Mouse (Mus musculus): ENCODE data around the gene Slc7a5. TPM values are rescaled to one million over a fixed set of nuclear protein-coding genes. Genes with fewer than 3 reads are reported as not detected.

Gene Slc7a5
- polyA plus RNA-seq, 1 experiment from 2014 or later = 18.7 TPM

GRCm38 (mm10) chr8:121850018-121850417 lies 57.5 kb downstream of the Slc7a5 start:
- Histone ChIP-seq H3K27ac (replicated peaks) (no peak overlapping the region), H3K9me3 (no peaks in the 10 kb centered on the region), H3K4me1 (peaks cover 19% of the 10 kb centered on the region), H3K36me3 (replicated peaks) (peaks cover 6% of the 10 kb centered on the region), H3K4me3 (no peak overlapping the region), H3K27me3 (replicated peaks; ENCODE audit: low read depth, poor library complexity, severe bottlenecking) (0 out of 2 replicates have a peak, but pooled peaks cover 12% of the 10 kb centered on the region)
- WGBS = 20% methylated on average over 6 of the region's 6 CpGs
- DNase-seq (ENCODE audit: low spot score) = peak; percentile 87

DNA sequence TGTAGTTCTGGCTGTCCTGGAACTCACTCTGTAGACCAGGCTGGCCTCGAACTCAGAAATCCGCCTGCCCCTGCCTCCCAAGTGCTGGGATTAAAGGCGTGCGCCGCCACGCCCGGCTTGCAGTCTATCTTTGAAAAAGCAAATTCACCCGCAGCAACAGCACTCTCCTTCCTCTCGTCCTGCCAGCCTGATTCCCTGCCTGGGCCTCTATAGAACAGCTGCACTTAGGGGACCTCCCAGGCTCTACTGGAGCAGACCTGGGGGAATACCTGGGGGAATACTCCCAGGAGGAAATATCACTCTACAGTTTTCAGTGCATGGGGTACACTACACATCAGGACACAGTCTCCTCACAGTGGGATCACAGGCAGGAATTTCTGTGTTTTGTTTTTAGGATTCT lies 58.2 kb downstream of the Slc7a5 start:
- H3K36me3 ChIP-seq (replicated peaks) = peaks cover 10% of the 10 kb centered on the region
- 75% methylated on average over 9 of the region's 9 CpGs for WGBS

GRCm38 (mm10) chr8:121848495-121848894 lies 59.0 kb downstream of the Slc7a5 start:
- no peak for DNase-seq (ENCODE audit: low spot score)
- WGBS = 66% methylated on average over 10 of the region's 10 CpGs

More for the DNA sequence above, 58.2 kb downstream of the Slc7a5 start:
- Histone ChIP-seq H3K27me3 (replicated peaks; ENCODE audit: low read depth, poor library complexity, severe bottlenecking) (0 out of 2 replicates have a peak, but pooled peaks cover 12% of the 10 kb centered on the region), H3K9me3 (no peaks in the 10 kb centered on the region), H3K27ac (replicated peaks) (no peak overlapping the region), H3K4me3 (no peak overlapping the region), H3K4me1 (peaks cover 19% of the 10 kb centered on the region)
- no peak for DNase-seq (ENCODE audit: low spot score)

GRCm38 (mm10) chr8:121847987-121848386 lies 59.5 kb downstream of the Slc7a5 start:
- H3K9me3 ChIP-seq = no peaks in the 10 kb centered on the region
- DNase-seq (ENCODE audit: low spot score) = no peak
- peaks cover 19% of the 10 kb centered on the region for H3K4me1 ChIP-seq
- peaks cover 18% of the 10 kb centered on the region for H3K36me3 ChIP-seq (replicated peaks)
- 74% methylated on average over 6 of the region's 6 CpGs for WGBS
- H3K27me3 ChIP-seq (replicated peaks; ENCODE audit: low read depth, poor library complexity, severe bottlenecking) = 0 out of 2 replicates have a peak, but pooled peaks cover 6% of the 10 kb centered on the region
- H3K4me3 ChIP-seq = no peak overlapping the region
- H3K27ac ChIP-seq (replicated peaks) = no peak overlapping the region

More at GRCm38 (mm10) chr8:121848495-121848894, 59.0 kb downstream of the Slc7a5 start:
- peaks cover 19% of the 10 kb centered on the region for H3K4me1 ChIP-seq
- H3K4me3 ChIP-seq = no peak overlapping the region
- peaks cover 14% of the 10 kb centered on the region for H3K36me3 ChIP-seq (replicated peaks)
- no peak overlapping the region for H3K27ac ChIP-seq (replicated peaks)
- H3K27me3 ChIP-seq (replicated peaks; ENCODE audit: low read depth, poor library complexity, severe bottlenecking) = 0 out of 2 replicates have a peak, but pooled peaks cover 11% of the 10 kb centered on the region
- H3K9me3 ChIP-seq = no peaks in the 10 kb centered on the region

DNA sequence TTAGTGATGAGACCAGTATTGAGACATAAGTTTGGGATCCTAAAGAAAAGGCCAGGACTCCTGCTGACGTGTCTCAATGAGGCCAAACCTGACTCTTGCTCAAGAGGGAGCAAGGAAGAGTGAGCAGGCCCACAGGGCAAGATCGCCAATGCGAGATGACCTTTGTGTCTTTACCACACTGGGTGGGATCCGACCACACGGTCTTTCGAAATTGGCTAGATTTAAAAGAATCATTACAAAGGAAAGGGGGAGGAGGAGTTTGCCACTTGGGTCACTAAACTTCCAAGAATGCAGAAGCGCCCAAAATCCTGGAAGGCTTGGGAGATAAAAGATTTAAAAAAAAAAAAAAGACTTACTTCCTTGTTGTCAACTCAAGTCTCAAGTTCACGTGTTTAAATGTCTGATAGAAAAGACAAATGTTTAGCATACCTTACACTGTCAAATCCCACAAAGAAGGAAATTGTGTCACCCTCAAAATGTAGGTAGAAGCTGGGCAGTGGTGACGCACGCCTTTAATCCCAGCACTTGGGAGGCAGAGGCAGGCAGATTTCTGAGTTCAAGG lies 60.2 kb downstream of the Slc7a5 start:
- whole genome bisulfite sequencing = 77% methylated on average over 10 of the region's 10 CpGs
- no peak overlapping the region for H3K27ac ChIP-seq (replicated peaks)
- 0 out of 2 replicates have a peak, but pooled peaks cover 4% of the 10 kb centered on the region for H3K27me3 ChIP-seq (replicated peaks; ENCODE audit: low read depth, poor library complexity, severe bottlenecking)
- DNase-seq (ENCODE audit: low spot score) = no peak
- H3K9me3 ChIP-seq = no peaks in the 10 kb centered on the region
- H3K4me3 ChIP-seq = no peak overlapping the region
- peaks cover 19% of the 10 kb centered on the region for H3K4me1 ChIP-seq
- H3K36me3 ChIP-seq (replicated peaks) = peaks cover 24% of the 10 kb centered on the region

DNA sequence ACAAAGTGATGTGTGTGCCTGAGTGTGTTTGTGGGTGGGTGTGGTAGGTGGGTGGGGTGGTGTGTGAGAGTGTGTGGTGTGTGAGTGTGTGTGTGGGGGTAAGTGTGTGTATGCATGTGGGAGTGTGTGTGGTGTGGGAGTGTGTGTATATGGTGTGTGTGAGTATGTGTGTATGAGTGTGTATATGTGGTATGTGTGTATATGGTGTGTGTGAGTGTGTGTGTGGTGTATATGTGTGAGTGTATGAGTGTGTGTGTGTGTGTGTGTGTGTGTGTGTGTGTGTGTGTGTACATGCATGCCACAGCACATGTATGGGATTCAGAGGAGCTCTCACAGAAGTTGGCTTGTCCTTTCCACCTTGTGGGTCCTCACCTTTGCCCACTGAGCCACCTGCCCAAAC lies 60.7 kb downstream of the Slc7a5 start:
- Histone ChIP-seq H3K4me1 (peaks cover 16% of the 10 kb centered on the region), H3K27ac (replicated peaks) (no peak overlapping the region), H3K27me3 (replicated peaks; ENCODE audit: low read depth, poor library complexity, severe bottlenecking) (no peaks in the 10 kb centered on the region), H3K9me3 (no peaks in the 10 kb centered on the region), H3K36me3 (replicated peaks) (peaks cover 29% of the 10 kb centered on the region), H3K4me3 (no peak overlapping the region)
- no peak for DNase-seq (ENCODE audit: low spot score)

DNA sequence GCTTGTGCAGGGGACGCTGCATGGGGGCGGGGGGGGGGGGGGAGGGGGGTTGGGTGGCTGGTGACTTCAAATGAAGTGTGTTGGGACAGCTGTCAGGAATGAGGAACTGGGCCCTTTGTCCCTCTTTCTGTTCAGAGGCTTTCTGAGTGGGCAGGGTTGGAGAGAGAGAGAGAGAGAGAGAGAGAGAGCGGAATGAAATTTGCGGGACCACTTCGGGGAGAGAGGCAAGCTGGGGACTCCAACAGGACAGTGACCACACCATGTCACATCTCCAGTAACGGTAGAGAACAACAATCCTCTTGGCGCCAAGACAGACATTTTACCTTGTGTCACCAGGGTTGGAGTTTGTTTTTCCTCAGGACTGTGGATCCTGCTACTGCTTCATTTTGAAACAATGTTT lies 62.7 kb downstream of the Slc7a5 start:
- H3K4me3 ChIP-seq = no peak overlapping the region
- no peak overlapping the region for H3K27ac ChIP-seq (replicated peaks)
- WGBS = 63% methylated on average over 7 of the region's 7 CpGs
- H3K36me3 ChIP-seq (replicated peaks) = peaks cover 37% of the 10 kb centered on the region
- no peaks in the 10 kb centered on the region for H3K4me1 ChIP-seq
- no peaks in the 10 kb centered on the region for H3K9me3 ChIP-seq
- no peaks in the 10 kb centered on the region for H3K27me3 ChIP-seq (replicated peaks; ENCODE audit: low read depth, poor library complexity, severe bottlenecking)
- DNase-seq (ENCODE audit: low spot score) = no peak

DNA sequence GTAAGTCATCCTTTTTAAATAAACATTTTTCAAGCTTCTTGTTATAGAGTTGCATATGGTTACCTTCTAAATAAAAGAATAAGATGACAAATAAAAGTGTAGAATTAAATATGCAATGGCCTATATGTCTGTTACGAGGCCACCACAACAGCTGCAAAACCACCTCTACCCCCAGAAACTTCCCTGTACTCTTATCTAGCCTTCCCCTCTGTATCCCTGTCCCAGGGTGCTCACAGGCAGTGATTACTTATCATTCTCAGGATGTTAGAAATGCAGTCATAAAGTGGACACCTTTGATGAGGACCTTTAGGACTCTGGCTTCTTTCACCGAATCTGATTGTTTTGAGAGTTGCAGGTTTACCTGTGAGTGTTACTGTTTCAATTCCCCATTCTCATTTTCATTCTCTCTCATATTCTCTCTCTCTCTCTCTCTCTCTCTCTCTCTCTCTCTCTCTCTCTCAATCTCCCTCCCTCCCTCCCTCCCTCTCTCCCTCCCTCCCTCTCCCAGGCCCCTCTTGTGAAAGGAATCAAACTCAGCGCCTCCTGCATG lies 64.2 kb downstream of the Slc7a5 start:
- DNase-seq (ENCODE audit: low spot score) = no peak
- no peaks in the 10 kb centered on the region for H3K9me3 ChIP-seq
- 76% methylated on average over 3 of the region's 3 CpGs for WGBS

DNA sequence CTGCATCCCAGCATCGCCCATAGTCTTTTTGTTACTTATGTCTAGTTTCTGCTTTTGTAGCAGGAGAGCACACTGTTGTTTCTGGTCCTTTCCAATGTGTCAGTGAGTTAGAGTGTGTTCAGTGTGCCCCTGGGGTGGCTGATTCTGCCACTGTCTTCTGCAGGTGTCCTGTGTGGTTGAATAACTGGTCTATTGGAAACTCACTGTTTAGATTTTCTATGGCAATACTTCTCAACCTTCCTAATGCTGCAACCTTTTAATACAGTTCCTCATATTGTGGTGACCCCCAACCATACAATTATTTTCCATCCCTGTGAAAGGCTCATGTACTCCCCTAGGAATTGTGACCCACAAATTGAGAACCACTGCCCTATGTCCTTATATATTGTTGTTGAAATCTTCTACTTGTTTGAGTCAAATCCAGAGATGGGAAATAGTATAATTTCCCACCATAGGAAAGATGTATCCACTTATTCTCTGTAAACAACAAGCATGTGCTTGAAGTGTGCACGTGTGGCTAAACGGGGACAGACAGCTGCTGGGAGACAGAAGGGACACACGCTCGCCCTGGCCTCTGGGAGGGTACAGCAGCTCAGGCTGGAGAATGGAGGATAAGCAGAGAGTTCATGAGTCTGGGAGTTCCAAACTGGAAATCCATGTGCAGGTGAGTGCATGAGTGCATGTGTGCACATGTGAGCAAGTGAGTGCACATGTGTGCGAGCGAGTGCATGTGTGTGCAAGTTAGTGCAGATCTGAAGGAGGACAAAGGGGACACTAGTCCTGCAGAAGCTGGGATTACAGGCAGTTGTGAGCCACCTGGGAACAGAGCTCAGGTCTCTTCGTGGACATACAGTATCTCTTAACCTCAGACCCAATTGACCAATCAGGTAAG lies 65.2 kb downstream of the Slc7a5 start:
- Histone ChIP-seq H3K9me3 (no peaks in the 10 kb centered on the region), H3K4me3 (no peak overlapping the region), H3K27ac (replicated peaks) (no peak overlapping the region), H3K4me1 (no peaks in the 10 kb centered on the region), H3K36me3 (replicated peaks) (peaks cover 37% of the 10 kb centered on the region), H3K27me3 (replicated peaks; ENCODE audit: low read depth, poor library complexity, severe bottlenecking) (no peaks in the 10 kb centered on the region)
- no peak for DNase-seq (ENCODE audit: low spot score)
- WGBS = 92% methylated on average over 8 of the region's 8 CpGs

More for the DNA sequence above, 64.2 kb downstream of the Slc7a5 start:
- Histone ChIP-seq H3K4me3 (no peak overlapping the region), H3K27me3 (replicated peaks; ENCODE audit: low read depth, poor library complexity, severe bottlenecking) (no peaks in the 10 kb centered on the region), H3K36me3 (replicated peaks) (peaks cover 37% of the 10 kb centered on the region), H3K4me1 (no peaks in the 10 kb centered on the region), H3K27ac (replicated peaks) (no peak overlapping the region)

DNA sequence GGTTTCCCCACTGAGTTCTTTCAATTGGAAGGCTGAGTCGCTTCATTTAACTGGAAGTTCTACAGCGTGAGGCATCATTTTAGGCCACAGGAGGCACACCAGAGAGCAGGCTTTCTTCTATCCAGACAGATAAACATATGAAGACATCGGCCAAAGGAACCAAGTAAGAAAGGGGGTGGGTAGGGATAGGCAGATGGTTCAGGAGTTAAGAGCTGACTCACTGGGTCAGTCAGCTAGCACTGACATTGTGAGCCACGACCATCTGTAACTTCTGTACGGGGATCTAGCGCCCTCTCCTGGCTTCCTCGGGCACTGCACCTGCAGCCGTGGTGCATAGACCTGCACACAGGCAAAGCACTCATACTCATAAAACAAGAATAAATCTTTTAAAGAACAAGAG lies 66.3 kb downstream of the Slc7a5 start:
- H3K27ac ChIP-seq (replicated peaks) = no peak overlapping the region
- no peaks in the 10 kb centered on the region for H3K9me3 ChIP-seq
- no peak overlapping the region for H3K4me3 ChIP-seq
- WGBS = 57% methylated on average over 8 of the region's 8 CpGs
- peaks cover 37% of the 10 kb centered on the region for H3K36me3 ChIP-seq (replicated peaks)
- H3K27me3 ChIP-seq (replicated peaks; ENCODE audit: low read depth, poor library complexity, severe bottlenecking) = no peaks in the 10 kb centered on the region
- DNase-seq (ENCODE audit: low spot score) = peak; percentile 54
- H3K4me1 ChIP-seq = no peaks in the 10 kb centered on the region

GRCm38 (mm10) chr8:121832503-121832902 lies 75.0 kb downstream of the Slc7a5 start:
- peaks cover 20% of the 10 kb centered on the region for H3K4me1 ChIP-seq
- no peak overlapping the region for H3K4me3 ChIP-seq
- H3K9me3 ChIP-seq = no peaks in the 10 kb centered on the region
- H3K27me3 ChIP-seq (replicated peaks; ENCODE audit: low read depth, poor library complexity, severe bottlenecking) = no peaks in the 10 kb centered on the region
- peaks cover 5% of the 10 kb centered on the region for H3K36me3 ChIP-seq (replicated peaks)
- WGBS = 24% methylated on average over 6 of the region's 6 CpGs
- peak; percentile 62 for DNase-seq (ENCODE audit: low spot score)
- peak overlapping the region; percentile 76 for H3K27ac ChIP-seq (replicated peaks)

GRCm38 (mm10) chr8:121832061-121832460 lies 75.4 kb downstream of the Slc7a5 start:
- Histone ChIP-seq H3K27me3 (replicated peaks; ENCODE audit: low read depth, poor library complexity, severe bottlenecking) (no peaks in the 10 kb centered on the region), H3K36me3 (replicated peaks) (peaks cover 5% of the 10 kb centered on the region), H3K4me1 (peaks cover 20% of the 10 kb centered on the region), H3K9me3 (no peaks in the 10 kb centered on the region), H3K4me3 (no peak overlapping the region), H3K27ac (replicated peaks) (peak overlapping the region; percentile 71)
- no peak for DNase-seq (ENCODE audit: low spot score)
- 84% methylated on average over 2 of the region's 2 CpGs for WGBS
